Comparison of ENCODE assay signal across 19 mouse cellular contexts in genomic region chr17:68100093-68100492, GRCm38 (mm10).
"Had no signal": no experiment of that assay in that cellular context is flagged by ENCODE, and none has a peak within 500 bp of the region (broad histone marks: within the 10 kb centered on the region; RNA-seq: fewer than 3 reads in every experiment).

No protein-coding gene starts in this region.

- DNase-seq: gastrocnemius, adult 2 months; gastrocnemius, postnatal 10 days; gastrocnemius, postnatal 25 days; heart, adult 11 months; heart, adult 2 months; heart, postnatal 14 days; heart, postnatal 36 days; kidney, adult 18-20 months; kidney, postnatal 10 days; kidney, postnatal 25 days; kidney, postnatal 4 days; layer of hippocampus, adult 9-11 months; layer of hippocampus, postnatal 36 days; left cerebral cortex, postnatal 4 days had no signal

- ATAC-seq: hindbrain, embryonic 16.5 days; inflammation-experienced regulatory T-cells, adult 6 months; intestine, embryonic 15.5 days; intestine, postnatal 0 days; liver, embryonic 12.5 days had no signal
